Mouse (Mus musculus) lung, adult 18-20 months (tissue): ENCODE results near the gene Ppp2r5e.

Source experiments
- DNase-seq, 2 experiments: peaks; one replicate each; pipeline ENCODE4 v3.0.0; 2022; ENCODE audit warnings: mixed read lengths in 2 of 2

The Ppp2r5e gene

GRCm38 (mm10) chr12:75424817-75425216 lies 171.2 kb downstream of the Ppp2r5e start:
- no peak for DNase-seq

GRCm38 (mm10) chr12:75424359-75424758 lies 171.7 kb downstream of the Ppp2r5e start:
- DNase-seq, result no peak

- no peak for DNase-seq
Observed at GRCm38 (mm10) chr12:75416681-75417080, 179.4 kb downstream of the Ppp2r5e start, which contains the start of gene Gphb5. Gene Gphb5 (minus strand): TSS chr12:75416781.

GRCm38 (mm10) chr12:75414991-75415390 lies 181.1 kb downstream of the Ppp2r5e start:
- peak; percentile 18 to 33 for DNase-seq

- peak in 1 of 2 experiments; percentile 63 for DNase-seq
Observed at GRCm38 (mm10) chr12:75412964-75413363, 183.1 kb downstream of the Ppp2r5e start.
